In genomic region chr11:94041475-94041874, GRCm38 (mm10) we compare ENCODE assay signal across 26 mouse cellular contexts. TPM values are rescaled to one million over a fixed set of nuclear protein-coding genes. Genes with fewer than 3 reads are reported as not detected.
A peak's percentile ranks its signal among the peaks of the same experiment; 100 is the strongest.
DNase-seq lines count a peak whose midpoint lies in the region; ATAC-seq and TF ChIP-seq lines count a peak whose summit lies in the region.
"Had no signal": no experiment of that assay in that cellular context is flagged by ENCODE, and none has a peak within 500 bp of the region (broad histone marks: within the 10 kb centered on the region; RNA-seq: fewer than 3 reads in every experiment).

No protein-coding gene starts in this region.

- DNase-seq in gastrocnemius, adult 2 months, result no peak
- DNase-seq in gastrocnemius, adult 18-20 months (ENCODE audit: low spot score), result no peak
- no peak for DNase-seq in heart, postnatal 14 days
- DNase-seq in lung, embryonic 14.5 days, result peak; percentile 15
- DNase-seq in lung, adult 2 months, result no peak
- DNase-seq in skeletal muscle tissue, adult 2 months (ENCODE audit: low read depth, low spot score), result peak; percentile 17
- DNase-seq: adrenal gland, postnatal 25 days; B cell, adult 2 months; cerebellum, adult 18-20 months; cerebellum, postnatal 10 days; gastrocnemius, postnatal 10 days; kidney, adult 11 months; kidney, postnatal 14 days; lung, postnatal 4 days; thymus, adult 18-20 months; thymus, postnatal 25 days had no signal

- no peak for TF ChIP-seq CTCF in gastrocnemius, adult 2 months (IDR thresholded peaks at IDR 0.05)
- TF ChIP-seq CTCF in lung, embryonic 14.5 days (IDR thresholded peaks at IDR 0.05; ENCODE audit: low read depth), result no peak
- TF ChIP-seq CTCF in lung, adult 2 months (IDR thresholded peaks at IDR 0.05; ENCODE audit: insufficient read depth, low read length), result no peak

- no peak overlapping the region for H3K4me2 ChIP-seq in heart, embryonic 15.5 days
- H3K4me2 ChIP-seq in lung, embryonic 14.5 days, result no peak overlapping the region
- H3K4me2 ChIP-seq: embryonic facial prominence, embryonic 15.5 days; hindbrain, embryonic 12.5 days; limb, embryonic 13.5 days; liver, embryonic 11.5 days had no signal

- H3K36me3 ChIP-seq in heart, embryonic 15.5 days, result no peaks in the 10 kb centered on the region; the same call in 1 of the 2 replicates
- no peaks in the 10 kb centered on the region for H3K36me3 ChIP-seq in lung, embryonic 14.5 days (ENCODE audit: insufficient read depth)
- H3K36me3 ChIP-seq: embryonic facial prominence, embryonic 15.5 days; hindbrain, embryonic 12.5 days; limb, embryonic 13.5 days had no signal

- WGBS in heart, embryonic 15.5 days, result 60% methylated on average over 1 of the region's 1 CpGs
- 65% methylated on average over 1 of the region's 1 CpGs for WGBS in lung, embryonic 14.5 days
- 57% methylated on average over 1 of the region's 1 CpGs for WGBS in lung, adult 2 months

- H3K9me3 ChIP-seq in heart, embryonic 15.5 days (replicated peaks), result no peaks in the 10 kb centered on the region
- H3K9me3 ChIP-seq in lung, embryonic 14.5 days (ENCODE audit: low read depth, low read length), result no peaks in the 10 kb centered on the region
- H3K9me3 ChIP-seq: embryonic facial prominence, embryonic 15.5 days; hindbrain, embryonic 12.5 days; limb, embryonic 13.5 days; megakaryocyte, embryonic 14.5 days had no signal

- ATAC-seq in heart, embryonic 15.5 days (replicated peaks; ENCODE audit: insufficient number of reproducible peaks, insufficient read depth, low FRiP score, low read depth), result no peak
- ATAC-seq in lung, embryonic 14.5 days (ENCODE audit: insufficient read depth), result no peak
- ATAC-seq: forebrain, embryonic 16.5 days; lung, postnatal 0 days; midbrain, embryonic 16.5 days had no signal

- TF ChIP-seq POLR2A in lung, adult 2 months (IDR thresholded peaks at IDR 0.05; ENCODE audit: borderline replicate concordance, extremely low read depth, low read depth, low read length), result no peak

- peaks cover 2% of the 10 kb centered on the region; the same call in 1 of the 2 replicates for H3K4me1 ChIP-seq in heart, embryonic 15.5 days (replicated peaks)
- H3K4me1 ChIP-seq in lung, embryonic 14.5 days (ENCODE audit: insufficient read depth), result no peaks in the 10 kb centered on the region
- H3K4me1 ChIP-seq in lung, adult 2 months (ENCODE audit: control insufficient read depth, insufficient read depth, low read length), result no peaks in the 10 kb centered on the region; the same call in 1 of the 2 replicates
- H3K4me1 ChIP-seq: embryonic facial prominence, embryonic 15.5 days had no signal

- H3K9ac ChIP-seq in heart, embryonic 15.5 days, result no peak overlapping the region
- no peak overlapping the region for H3K9ac ChIP-seq in lung, embryonic 14.5 days
- H3K9ac ChIP-seq: embryonic facial prominence, embryonic 15.5 days; hindbrain, embryonic 12.5 days; limb, embryonic 13.5 days had no signal

- intact Hi-C loops in gastrocnemius, adult 2 months (cut with DNase I), result no loop called here
- intact Hi-C loops in heart, postnatal 14 days (cut with DNase I), result no loop called here

- H3K27ac ChIP-seq in gastrocnemius, adult 2 months, result peak overlapping the region; percentile 78
- peak overlapping the region; percentile 61 for H3K27ac ChIP-seq in heart, embryonic 15.5 days
- H3K27ac ChIP-seq in lung, embryonic 14.5 days (ENCODE audit: low read depth), result no peak overlapping the region
- H3K27ac ChIP-seq: embryonic facial prominence, embryonic 15.5 days; hindbrain, embryonic 12.5 days; limb, embryonic 13.5 days; stomach, postnatal 0 days had no signal

- no peaks in the 10 kb centered on the region for H3K27me3 ChIP-seq in heart, embryonic 15.5 days
- H3K27me3 ChIP-seq in lung, embryonic 14.5 days (ENCODE audit: insufficient read depth, low read length), result no peaks in the 10 kb centered on the region
- H3K27me3 ChIP-seq: embryonic facial prominence, embryonic 15.5 days; hindbrain, embryonic 12.5 days; limb, embryonic 13.5 days; megakaryocyte, embryonic 14.5 days had no signal

- H3K4me3 ChIP-seq in gastrocnemius, adult 2 months, result peak overlapping the region; percentile 16; the same call in 1 of the 2 replicates
- no peak overlapping the region for H3K4me3 ChIP-seq in heart, embryonic 15.5 days
- H3K4me3 ChIP-seq in lung, embryonic 14.5 days (ENCODE audit: low read depth, low read length), result no peak overlapping the region
- H3K4me3 ChIP-seq in lung, adult 2 months (replicated peaks; ENCODE audit: extremely low read depth, low read depth, low read length), result no peak overlapping the region
- H3K4me3 ChIP-seq: embryonic facial prominence, embryonic 15.5 days; hindbrain, embryonic 12.5 days; limb, embryonic 13.5 days; megakaryocyte, embryonic 14.5 days had no signal

RNA-seq across cellular contexts. Expression of gene Spag9, which starts 45.6 kb away (rescaled TPM):
- 100 to 1,000 TPM; 154 to 161 TPM for total RNA-seq in gastrocnemius, adult 2 months (2021)
- total RNA-seq in gastrocnemius, adult 18-20 months (2021), result 100 to 1,000 TPM; 134 to 170 TPM
- polyA plus RNA-seq in heart, embryonic 15.5 days (2015; fragmentation: Nextera tagmentation; extraction: Ambion mirVana), result 33.7 and 34.1 TPM in 2 replicates
- 100 to 1,000 TPM; 145 to 146 TPM for total RNA-seq in heart, postnatal 14 days (2021)
- polyA plus RNA-seq in lung, embryonic 14.5 days (2014; fragmentation: Nextera tagmentation; extraction: Ambion mirVana), result 55.8 and 57.1 TPM in 2 replicates
- polyA plus RNA-seq in lung, adult 2 months (2012; rRNA removed), result 23.1 and 33.9 TPM in 2 replicates

Comparison
In these comparisons a context has a peak if more than half of its experiments do, and no peak if none do; other contexts are left out.
1. DNase-seq: peak in lung, embryonic 14.5 days (single experiment) and skeletal muscle tissue, adult 2 months (single experiment); none in gastrocnemius, adult 2 months (single experiment), gastrocnemius, adult 18-20 months (single experiment), heart, postnatal 14 days (0 of 2) and lung, adult 2 months (single experiment).